Mouse (Mus musculus): ENCODE data around the gene Sfta2. TPM values are rescaled to one million over a fixed set of nuclear protein-coding genes. Genes with fewer than 3 reads are reported as not detected.

Gene Sfta2
- total and polyA plus RNA-seq, 3 experiments: not detected

DNA sequence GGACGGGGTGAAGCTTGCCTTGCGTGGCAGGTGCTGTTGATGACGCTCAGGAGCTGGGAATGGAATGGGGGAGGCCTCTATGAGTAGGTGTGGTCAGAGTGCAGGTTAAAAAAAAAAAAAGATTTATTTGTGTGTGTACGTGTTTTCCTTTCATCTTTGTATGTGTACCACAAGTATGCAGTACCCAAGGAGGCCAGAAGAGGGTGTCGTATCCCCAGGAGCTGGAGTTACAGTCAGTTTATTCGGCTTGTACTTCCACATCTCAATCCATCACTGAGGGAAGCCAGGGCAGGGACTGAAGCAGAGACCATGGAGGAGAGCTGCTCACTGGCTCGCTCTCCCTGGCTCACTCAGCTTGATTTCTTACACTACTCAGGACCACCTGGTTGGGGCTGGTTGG is 29.9 kb upstream of the Sfta2 start:
- no peak for TF ChIP-seq POLR2AphosphoS5 (IDR thresholded peaks at IDR 0.05; ENCODE audit: borderline replicate concordance, low read depth, low read length)
- TF ChIP-seq CTCF (IDR thresholded peaks at IDR 0.05 in 2 of 3, conservative IDR thresholded peaks at IDR 0.05 in 1 of 3; ENCODE audit: control insufficient read depth in 1 of 3, insufficient read depth in 1 of 3, low read depth in 2 of 3, low read length in 3 of 3, poor library complexity in 1 of 3, severe bottlenecking in 1 of 3): no peak
- no peak for TF ChIP-seq TAL1 (IDR thresholded peaks at IDR 0.05; ENCODE audit: low read length)
- no peak for TF ChIP-seq NELFE (IDR thresholded peaks at IDR 0.05; ENCODE audit: low read depth, low read length)
- no peak for TF ChIP-seq KAT2A (conservative IDR thresholded peaks at IDR 0.05; ENCODE audit: low read depth, low read length)
- no peak for TF ChIP-seq TCF12 (IDR thresholded peaks at IDR 0.05; ENCODE audit: low read depth, low read length)
- no peak for TF ChIP-seq ZC3H11A (IDR thresholded peaks at IDR 0.05; ENCODE audit: low read depth, low read length)
- TF ChIP-seq USF2 (IDR thresholded peaks at IDR 0.05; ENCODE audit: borderline replicate concordance in 1 of 2, insufficient read depth in 1 of 2, low read depth in 1 of 2, low read length in 2 of 2): no peak
- TF ChIP-seq CHD2 (IDR thresholded peaks at IDR 0.05; ENCODE audit: low read length): no peak
- no peak for TF ChIP-seq UBTF (IDR thresholded peaks at IDR 0.05; ENCODE audit: borderline replicate concordance, insufficient read depth, low read depth, low read length)
- no peak for TF ChIP-seq MEF2A (IDR thresholded peaks at IDR 0.05; ENCODE audit: extremely low read depth, insufficient replicate concordance, low read depth, low read length, poor library complexity, severe bottlenecking)
- no peak for TF ChIP-seq MXI1 (IDR thresholded peaks at IDR 0.05; ENCODE audit: low read depth, low read length)
- no peak for TF ChIP-seq NRF1 (IDR thresholded peaks at IDR 0.05; ENCODE audit: insufficient read depth, low read depth, low read length, poor library complexity, severe bottlenecking)
- TF ChIP-seq RCOR1 (IDR thresholded peaks at IDR 0.05; ENCODE audit: low read depth, low read length): no peak
- no peak for TF ChIP-seq JUND (IDR thresholded peaks at IDR 0.05; ENCODE audit: low read depth, low read length)
- no peak for TF ChIP-seq ZKSCAN1 (IDR thresholded peaks at IDR 0.05; ENCODE audit: low read depth, low read length)
- no peak for TF ChIP-seq ETS1 (IDR thresholded peaks at IDR 0.05; ENCODE audit: low read depth, low read length)
- no peak for TF ChIP-seq MAZ (IDR thresholded peaks at IDR 0.05; ENCODE audit: low read depth, low read length)
- TF ChIP-seq HCFC1 (IDR thresholded peaks at IDR 0.05; ENCODE audit: low read depth, low read length): no peak
- no peaks in the 10 kb centered on the region for H3K79me2 ChIP-seq (ENCODE audit: control insufficient read depth, insufficient read depth, low read length, poor library complexity)
- H3K4me1 ChIP-seq (ENCODE audit: control insufficient read depth in 1 of 2, insufficient read depth in 2 of 2, low read length in 2 of 2): no peaks in the 10 kb centered on the region
- no peaks in the 10 kb centered on the region for H3K9me3 ChIP-seq (replicated peaks; ENCODE audit: insufficient read depth, low read length)
- peaks cover under 1 to 14% of the 10 kb centered on the region in 2 experiments for H3K27me3 ChIP-seq (ENCODE audit: control insufficient read depth in 1 of 2, insufficient read depth in 2 of 2, low read length in 2 of 2)
- no peaks in the 10 kb centered on the region for H3K36me3 ChIP-seq (ENCODE audit: control insufficient read depth in 1 of 2, insufficient read depth in 2 of 2, low read length in 2 of 2)
- H3K27ac ChIP-seq (ENCODE audit: control insufficient read depth, low read depth, low read length): no peak overlapping the region
- no peak overlapping the region for H3K4me3 ChIP-seq (ENCODE audit: control insufficient read depth in 1 of 2, insufficient read depth in 1 of 2, low read depth in 2 of 2, low read length in 2 of 2)
- DNase-seq (ENCODE audit: low read depth, low spot score): no peak
- H3K9ac ChIP-seq (ENCODE audit: control insufficient read depth, low read depth, low read length, poor library complexity, severe bottlenecking): no peak overlapping the region

DNA sequence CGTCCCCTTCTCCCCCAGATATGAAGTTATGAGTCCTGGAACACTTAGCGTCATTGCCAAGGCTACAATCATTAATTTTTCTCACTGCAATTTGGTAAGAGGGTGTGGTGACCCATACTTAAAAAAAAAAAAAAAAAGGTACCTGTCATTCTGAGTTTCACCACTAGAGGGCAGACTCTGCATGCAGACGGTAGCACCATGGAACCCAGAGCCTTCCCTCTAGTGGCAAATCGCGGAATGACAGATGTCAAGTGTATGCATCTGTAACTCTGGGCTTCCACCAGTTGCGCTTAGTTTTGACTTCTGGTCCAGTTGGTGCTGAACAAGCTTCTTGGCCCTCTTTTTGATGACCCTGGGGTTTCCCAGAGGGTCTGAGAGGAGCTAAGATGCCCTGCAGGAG is 23.1 kb upstream of the Sfta2 start:
- Histone ChIP-seq H3K9me3 (replicated peaks; ENCODE audit: insufficient read depth, low read length) (no peaks in the 10 kb centered on the region), H3K79me2 (ENCODE audit: control insufficient read depth, insufficient read depth, low read length, poor library complexity) (no peaks in the 10 kb centered on the region), H3K27ac (ENCODE audit: control insufficient read depth, low read depth, low read length) (no peak overlapping the region), H3K9ac (ENCODE audit: control insufficient read depth, low read depth, low read length, poor library complexity, severe bottlenecking) (no peak overlapping the region), H3K4me3 (ENCODE audit: control insufficient read depth in 1 of 2, insufficient read depth in 1 of 2, low read depth in 2 of 2, low read length in 2 of 2) (no peak overlapping the region), H3K4me1 (ENCODE audit: control insufficient read depth in 1 of 2, insufficient read depth in 2 of 2, low read length in 2 of 2) (no peaks in the 10 kb centered on the region), H3K27me3 (ENCODE audit: control insufficient read depth in 1 of 2, insufficient read depth in 2 of 2, low read length in 2 of 2) (peaks cover 0 to 6% of the 10 kb centered on the region in 2 experiments; a peak in 3 of 4 replicates), H3K36me3 (ENCODE audit: control insufficient read depth in 1 of 2, insufficient read depth in 2 of 2, low read length in 2 of 2) (no peaks in the 10 kb centered on the region)
- peak; percentile 86 for DNase-seq (ENCODE audit: low read depth, low spot score)
- TF ChIP-seq MEF2A (IDR thresholded peaks at IDR 0.05; ENCODE audit: extremely low read depth, insufficient replicate concordance, low read depth, low read length, poor library complexity, severe bottlenecking) (no peak), MXI1 (IDR thresholded peaks at IDR 0.05; ENCODE audit: low read depth, low read length) (no peak), BHLHE40 (IDR thresholded peaks at IDR 0.05; ENCODE audit: borderline replicate concordance, low read depth, low read length) (0 out of 2 replicates have a peak, but pooled peaks have one; percentile 12), GABPA (IDR thresholded peaks at IDR 0.05; ENCODE audit: low read depth, low read length) (no peak), ETS1 (IDR thresholded peaks at IDR 0.05; ENCODE audit: low read depth, low read length) (no peak), USF2 (IDR thresholded peaks at IDR 0.05; ENCODE audit: borderline replicate concordance in 1 of 2, insufficient read depth in 1 of 2, low read depth in 1 of 2, low read length in 2 of 2) (no peak), MYB (IDR thresholded peaks at IDR 0.05; ENCODE audit: low read depth, low read length) (no peak), SMC3 (IDR thresholded peaks at IDR 0.05; ENCODE audit: low read depth, low read length) (peak; percentile 70), NELFE (IDR thresholded peaks at IDR 0.05; ENCODE audit: low read depth, low read length) (no peak), CHD1 (IDR thresholded peaks at IDR 0.05; ENCODE audit: low read depth, low read length) (no peak), SIN3A (IDR thresholded peaks at IDR 0.05; ENCODE audit: low read length) (no peak; the same call in 1 of the 2 replicates), GATA1 (IDR thresholded peaks at IDR 0.05; ENCODE audit: low read depth, low read length) (no peak), ZMIZ1 (IDR thresholded peaks at IDR 0.05; ENCODE audit: low read depth, low read length) (no peak), RCOR1 (IDR thresholded peaks at IDR 0.05; ENCODE audit: low read depth, low read length) (no peak), USF1 (IDR thresholded peaks at IDR 0.05; ENCODE audit: low read depth, low read length) (no peak), KAT2A (conservative IDR thresholded peaks at IDR 0.05; ENCODE audit: low read depth, low read length) (no peak), ZKSCAN1 (IDR thresholded peaks at IDR 0.05; ENCODE audit: low read depth, low read length) (no peak; the same call in 1 of the 2 replicates), MAX (IDR thresholded peaks at IDR 0.05; ENCODE audit: low read length) (no peak), NRF1 (IDR thresholded peaks at IDR 0.05; ENCODE audit: insufficient read depth, low read depth, low read length, poor library complexity, severe bottlenecking) (no peak)
